Comparison of ENCODE assay signal across 24 mouse cellular contexts in the genomic region with DNA sequence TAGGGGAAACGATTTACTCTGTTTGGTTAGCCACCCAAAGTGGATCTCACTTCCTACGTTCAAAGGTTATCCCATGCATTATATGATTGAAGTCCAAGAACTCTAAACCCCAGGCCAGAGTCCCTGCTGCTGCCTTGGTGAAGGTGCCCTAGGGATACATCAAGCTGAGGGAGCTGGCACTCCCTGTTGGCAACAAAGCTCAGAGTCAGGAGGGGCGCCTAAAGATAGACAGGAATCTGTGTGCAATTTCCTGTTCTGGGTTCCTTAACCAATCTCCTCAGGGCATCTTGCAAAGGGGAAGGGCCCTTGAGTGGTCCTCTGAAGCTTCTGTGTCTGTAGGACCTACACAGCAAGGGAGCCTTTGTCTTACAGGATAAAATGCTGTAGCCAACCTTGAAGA. TPM values are rescaled to one million over a fixed set of nuclear protein-coding genes. Genes with fewer than 3 reads are reported as not detected.
DNase-seq lines count a peak whose midpoint lies in the region; ATAC-seq and TF ChIP-seq lines count a peak whose summit lies in the region.
"Had no signal": no experiment of that assay in that cellular context is flagged by ENCODE, and none has a peak within 500 bp of the region (broad histone marks: within the 10 kb centered on the region; RNA-seq: fewer than 3 reads in every experiment).

No protein-coding gene starts in this region.

- H3K9me3 ChIP-seq in forebrain, embryonic 14.5 days (replicated peaks; ENCODE audit: control insufficient read depth, low read length), result no peaks in the 10 kb centered on the region
- H3K9me3 ChIP-seq: embryonic facial prominence, embryonic 13.5 days; forebrain, embryonic 15.5 days; intestine, embryonic 15.5 days; limb, embryonic 10.5 days; midbrain, embryonic 15.5 days; neural tube, embryonic 15.5 days had no signal

- no peak for TF ChIP-seq CTCF in heart, adult 2 months (IDR thresholded peaks at IDR 0.05)
- TF ChIP-seq CTCF in bone marrow macrophage, adult 2 months (IDR thresholded peaks at IDR 0.05; ENCODE audit: low read depth, low read length), result no peak

- peak overlapping the region; percentile 47; the same call in 1 of the 2 replicates for H3K27ac ChIP-seq in heart, adult 2 months
- peak overlapping the region; percentile 61 for H3K27ac ChIP-seq in bone marrow macrophage, adult 2 months (ENCODE audit: insufficient read depth, low read depth, low read length)
- no peak overlapping the region for H3K27ac ChIP-seq in forebrain, embryonic 14.5 days (ENCODE audit: low read depth, low read length)
- H3K27ac ChIP-seq: embryonic facial prominence, embryonic 13.5 days; forebrain, embryonic 15.5 days; hindbrain, embryonic 14.5 days; intestine, embryonic 15.5 days; left cerebral cortex, adult 2 months; limb, embryonic 10.5 days; midbrain, embryonic 15.5 days; neural tube, embryonic 15.5 days had no signal

- peaks cover 3% of the 10 kb centered on the region for H3K4me1 ChIP-seq in heart, adult 2 months (ENCODE audit: control insufficient read depth, insufficient read depth, low read length)
- H3K4me1 ChIP-seq in bone marrow macrophage, adult 2 months (ENCODE audit: control insufficient read depth, insufficient read depth, low read length), result peaks cover 22% of the 10 kb centered on the region
- H3K4me1 ChIP-seq in forebrain, embryonic 14.5 days (ENCODE audit: control insufficient read depth, insufficient read depth, low read length), result no peaks in the 10 kb centered on the region
- H3K4me1 ChIP-seq: forebrain, embryonic 15.5 days; intestine, embryonic 15.5 days; midbrain, embryonic 15.5 days; neural tube, embryonic 15.5 days had no signal

- peak; percentile 92 for ATAC-seq in megakaryocyte progenitor cell, adult 5-6 weeks (replicated peaks; ENCODE audit: poor library complexity)
- no peak for ATAC-seq in forebrain, embryonic 14.5 days
- ATAC-seq: forebrain, embryonic 15.5 days; intestine, embryonic 15.5 days; midbrain, embryonic 15.5 days had no signal

- no peak overlapping the region for H3K4me2 ChIP-seq in forebrain, embryonic 14.5 days (ENCODE audit: low read length)
- H3K4me2 ChIP-seq: embryonic facial prominence, embryonic 13.5 days; forebrain, embryonic 15.5 days; hindbrain, embryonic 14.5 days; intestine, embryonic 15.5 days; midbrain, embryonic 15.5 days; neural tube, embryonic 15.5 days had no signal

- peak in 1 of 2 experiments; percentile 31 for DNase-seq in heart, adult 2 months
- DNase-seq in heart, adult 8-10 months (ENCODE audit: low spot score), result no peak
- DNase-seq in 416B (ENCODE audit: low read depth), result peak; percentile 29
- DNase-seq in cerebellum, postnatal 10 days, result no peak
- no peak for DNase-seq in forebrain, embryonic 14.5 days (ENCODE audit: low spot score)
- DNase-seq: adrenal gland, adult 2 months; cerebellum, adult 9-11 months; kidney, adult 9 months; kidney, postnatal 25 days; lung, adult 2 months; lung, postnatal 4 days; right cerebral cortex, postnatal 14 days; thymus, adult 18-20 months; thymus, postnatal 4 days had no signal

- no peak overlapping the region for H3K4me3 ChIP-seq in heart, adult 2 months
- no peak overlapping the region for H3K4me3 ChIP-seq in bone marrow macrophage, adult 2 months (ENCODE audit: insufficient read depth, low read length)
- no peak overlapping the region for H3K4me3 ChIP-seq in forebrain, embryonic 14.5 days (ENCODE audit: low read depth, low read length)
- H3K4me3 ChIP-seq: embryonic facial prominence, embryonic 13.5 days; forebrain, embryonic 15.5 days; intestine, embryonic 15.5 days; left cerebral cortex, adult 2 months; limb, embryonic 10.5 days; midbrain, embryonic 15.5 days; neural tube, embryonic 15.5 days had no signal

- H3K27me3 ChIP-seq in heart, adult 2 months (ENCODE audit: control insufficient read depth, insufficient read depth, low read length), result no peaks in the 10 kb centered on the region
- H3K27me3 ChIP-seq in forebrain, embryonic 14.5 days (replicated peaks; ENCODE audit: control insufficient read depth, insufficient read depth, low read length), result no peaks in the 10 kb centered on the region
- H3K27me3 ChIP-seq: embryonic facial prominence, embryonic 13.5 days; forebrain, embryonic 15.5 days; intestine, embryonic 15.5 days; midbrain, embryonic 15.5 days; neural tube, embryonic 15.5 days had no signal

- no peak overlapping the region for H3K9ac ChIP-seq in heart, adult 2 months (ENCODE audit: low read depth, low read length)
- H3K9ac ChIP-seq in forebrain, embryonic 14.5 days (ENCODE audit: low read length), result no peak overlapping the region
- H3K9ac ChIP-seq: embryonic facial prominence, embryonic 13.5 days; forebrain, embryonic 15.5 days; hindbrain, embryonic 14.5 days; intestine, embryonic 15.5 days; midbrain, embryonic 15.5 days; neural tube, embryonic 15.5 days had no signal

- TF ChIP-seq EP300 in heart, adult 2 months (IDR thresholded peaks at IDR 0.05; ENCODE audit: insufficient read depth, low read depth, low read length), result no peak

- no peaks in the 10 kb centered on the region; the same call in 1 of the 2 replicates for H3K79me2 ChIP-seq in heart, adult 2 months (replicated peaks; ENCODE audit: control insufficient read depth, insufficient read depth, low read length)

- TF ChIP-seq POLR2A in heart, adult 2 months (IDR thresholded peaks at IDR 0.05; ENCODE audit: insufficient read depth, low read depth, low read length), result no peak
- TF ChIP-seq POLR2A in bone marrow macrophage, adult 2 months (IDR thresholded peaks at IDR 0.05; ENCODE audit: borderline replicate concordance, low read depth, low read length), result no peak

- peaks cover 34% of the 10 kb centered on the region for H3K36me3 ChIP-seq in heart, adult 2 months (ENCODE audit: control insufficient read depth, insufficient read depth, low read length)
- peaks cover 13% of the 10 kb centered on the region; the same call in 1 of the 2 replicates for H3K36me3 ChIP-seq in forebrain, embryonic 14.5 days (ENCODE audit: control insufficient read depth, insufficient read depth, low read length)
- H3K36me3 ChIP-seq: intestine, embryonic 15.5 days had no signal

- 47% methylated on average over 3 of the region's 3 CpGs for WGBS in heart, adult 2 months
- 85% methylated on average over 3 of the region's 3 CpGs for WGBS in forebrain, embryonic 14.5 days

- intact Hi-C loops in heart, adult 2 months (cut with DNase I), result no loop called here

RNA-seq across cellular contexts. Expression of gene Cdc42ep3, which starts 22.0 kb away (rescaled TPM):
- total RNA-seq in heart, adult 2 months (2021), result 10 to 100 TPM; 30.1 to 35.0 TPM
- 16.7 and 25.9 TPM in 2 replicates for polyA plus RNA-seq in heart, adult 2 months (2012; rRNA removed)
- total RNA-seq in heart, adult 8-10 months (2022), result 10 to 100 TPM; 26.6 to 36.4 (median 30.3) TPM
- 28.2 and 36.1 TPM in 2 replicates for polyA plus RNA-seq in bone marrow macrophage, adult 2 months (2012; ENCODE audit: insufficient read depth, insufficient read length, missing spikeins)
- total RNA-seq in megakaryocyte progenitor cell, adult 5-6 weeks (2015), result 34.8 and 37.1 TPM in 2 replicates
- total RNA-seq in megakaryocyte progenitor cell, adult 5-6 weeks (2017), result 64.5 and 82.4 TPM in 2 replicates
- polyA plus RNA-seq in forebrain, embryonic 14.5 days (2014; fragmentation: Nextera tagmentation; extraction: Ambion mirVana), result 41.3 and 42.4 TPM in 2 replicates
